Mouse (Mus musculus) T-helper 1 cell (primary cell): ENCODE measurements at regions not wholly inside any gene's neighbourhood (a gene's known extent, or its start where the extent isn't known, plus 50 kb on each side); places are given as distances from the start of the nearest gene placed in this dataset.

Source experiments
- in situ Hi-C: fragments of 300-600 bp; cut with MboI, MseI; formaldehyde crosslinking; loops from one replicate; pipeline ENCODE4 v1.15.1; 2025; ENCODE audit warnings: high pct_unique_total_duplicates

- in situ Hi-C loops = no loop called here
Observed at GRCm38 (mm10) chr8:116379851-116380250, 124.9 kb upstream of the Dynlrb2 start.

GRCm38 (mm10) chr8:116375758-116376157, 129.0 kb upstream of the Dynlrb2 start:
- in situ Hi-C loops = no loop called here

DNA sequence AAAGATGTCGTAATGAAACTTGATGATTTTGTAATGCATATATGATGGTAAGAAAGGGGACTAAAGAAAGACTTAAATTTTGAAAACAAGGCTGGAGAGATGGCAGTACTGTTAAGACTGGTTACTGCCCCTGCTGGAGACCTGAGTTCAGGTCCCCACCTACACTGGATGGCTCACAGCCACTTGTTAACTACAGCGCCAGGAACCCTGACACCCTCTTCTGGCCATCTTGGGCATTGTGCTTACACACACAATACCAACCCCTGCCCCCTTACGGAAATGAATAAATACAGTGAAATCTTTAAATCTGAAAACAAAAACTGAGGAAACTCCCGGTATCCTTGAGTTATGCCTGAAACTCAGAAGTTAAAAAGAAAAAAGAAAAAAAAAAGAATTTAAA, 131.7 kb upstream of the Dynlrb2 start:
- in situ Hi-C loops = no loop called here

DNA sequence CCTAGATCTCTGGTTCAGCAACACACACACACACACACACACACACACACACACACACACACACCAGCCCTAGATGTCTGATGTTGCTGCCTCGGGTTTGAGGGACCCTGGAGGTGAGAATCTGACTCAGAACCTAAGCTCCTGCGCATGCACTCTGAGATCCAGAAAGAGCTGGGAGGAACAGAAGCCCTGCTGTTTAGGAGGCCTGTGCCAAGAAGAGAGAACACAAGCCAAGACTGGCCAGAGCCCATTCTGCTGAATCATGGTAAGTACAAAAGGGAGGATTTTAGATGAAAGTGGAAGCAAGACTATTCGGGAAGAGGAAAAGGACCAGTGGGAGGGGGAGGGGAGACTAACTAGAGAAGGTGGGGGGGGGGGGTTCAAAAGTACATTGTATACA, 132.2 kb upstream of the Dynlrb2 start:
- in situ Hi-C loops = no loop called here

DNA sequence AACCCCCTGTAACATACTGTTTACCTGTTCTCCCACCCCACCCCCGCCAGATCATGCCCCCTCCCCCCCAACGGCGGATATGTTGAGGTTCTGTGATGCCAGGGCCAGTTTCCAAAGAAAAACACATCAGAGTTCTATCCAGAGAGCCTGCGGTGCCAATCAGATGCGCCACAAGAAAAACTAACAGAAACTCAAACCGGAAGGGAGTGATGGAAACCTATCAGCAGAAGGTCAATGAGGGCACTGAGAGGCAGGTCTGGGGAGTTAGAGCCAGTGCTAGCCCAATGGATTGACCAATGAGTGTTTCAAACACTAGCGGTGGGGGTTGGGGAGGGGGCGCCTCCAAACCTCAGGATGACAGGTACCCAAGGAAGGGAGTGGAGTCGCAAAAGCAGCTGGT, 132.7 kb upstream of the Dynlrb2 start:
- in situ Hi-C loops = no loop called here

- in situ Hi-C loops = no loop called here
Observed at GRCm38 (mm10) chr8:116367491-116367890, 137.3 kb upstream of the Dynlrb2 start.

- in situ Hi-C loops = no loop called here
Observed at GRCm38 (mm10) chr8:116366706-116367105, 138.1 kb upstream of the Dynlrb2 start.

DNA sequence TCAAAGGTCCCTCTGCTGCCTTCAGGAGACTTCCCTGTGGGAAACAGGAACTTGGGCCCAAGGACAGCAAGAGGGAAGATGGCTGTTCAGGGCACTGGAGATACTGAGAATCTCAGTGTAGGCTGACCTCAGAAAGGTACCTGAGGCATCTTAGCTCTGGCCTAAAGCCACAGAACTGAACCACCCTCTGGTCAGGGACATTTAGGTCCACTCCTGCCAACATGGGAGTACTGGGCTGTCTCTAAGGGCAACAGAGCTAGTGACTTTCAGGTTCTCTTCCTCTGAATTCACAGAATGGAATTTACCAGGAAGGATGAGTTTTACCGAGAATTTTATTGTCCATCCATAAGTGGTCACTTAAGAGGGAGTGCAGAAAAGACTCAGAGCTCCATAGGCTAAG, 140.0 kb upstream of the Dynlrb2 start:
- in situ Hi-C loops = no loop called here

- in situ Hi-C loops = no loop called here
Observed at GRCm38 (mm10) chr8:116364172-116364571, 140.6 kb upstream of the Dynlrb2 start.

- in situ Hi-C loops = no loop called here
Observed at GRCm38 (mm10) chr8:116362351-116362750, 142.4 kb upstream of the Dynlrb2 start.

- in situ Hi-C loops = no loop called here
Observed at GRCm38 (mm10) chr8:116359761-116360160, 145.0 kb upstream of the Dynlrb2 start.

GRCm38 (mm10) chr8:116354756-116355155, 150.0 kb upstream of the Dynlrb2 start:
- in situ Hi-C loops = no loop called here

- in situ Hi-C loops = no loop called here
Observed at GRCm38 (mm10) chr8:116353911-116354310, 150.9 kb upstream of the Dynlrb2 start.

DNA sequence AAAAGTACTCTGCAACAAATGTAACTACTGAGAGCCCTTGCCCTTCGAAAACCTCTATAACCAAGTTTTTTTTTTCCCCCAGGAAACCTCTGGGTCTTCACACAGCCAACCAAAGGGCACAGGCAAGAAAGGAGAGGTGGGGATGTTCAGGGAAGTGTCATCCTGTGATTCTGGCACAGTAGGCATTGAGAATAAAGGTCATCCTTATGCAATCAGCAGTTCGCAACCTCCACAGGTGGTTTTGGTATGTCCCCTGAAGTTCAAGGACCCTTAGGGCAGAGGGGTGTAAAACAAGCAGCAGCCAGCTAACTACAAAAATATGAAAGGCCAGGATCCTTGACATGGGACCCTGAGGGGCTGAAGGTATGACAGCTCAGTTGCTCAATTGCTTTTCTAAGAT, 152.1 kb upstream of the Dynlrb2 start:
- in situ Hi-C loops = no loop called here

GRCm38 (mm10) chr8:116348971-116349370, 155.8 kb upstream of the Dynlrb2 start:
- in situ Hi-C loops = no loop called here

DNA sequence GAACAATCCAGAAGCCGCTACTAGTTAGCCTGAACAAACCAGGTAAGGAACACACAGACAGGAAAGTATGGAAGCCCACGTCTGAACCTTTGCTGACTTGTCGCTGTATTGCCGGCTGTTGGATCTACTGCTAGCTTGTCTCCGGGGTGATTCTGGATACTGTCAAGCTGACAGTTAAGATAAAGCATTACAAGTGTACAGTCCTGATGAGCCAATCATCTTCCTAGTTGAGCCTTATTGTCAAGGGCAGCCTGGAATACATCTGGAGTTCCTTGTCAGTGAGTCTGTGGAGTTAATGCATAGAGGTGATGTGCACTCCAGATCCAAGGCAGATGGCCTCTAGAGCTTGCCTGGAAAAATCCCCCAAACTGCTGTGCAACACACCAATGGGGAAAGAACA, 157.8 kb upstream of the Dynlrb2 start:
- in situ Hi-C loops = no loop called here

DNA sequence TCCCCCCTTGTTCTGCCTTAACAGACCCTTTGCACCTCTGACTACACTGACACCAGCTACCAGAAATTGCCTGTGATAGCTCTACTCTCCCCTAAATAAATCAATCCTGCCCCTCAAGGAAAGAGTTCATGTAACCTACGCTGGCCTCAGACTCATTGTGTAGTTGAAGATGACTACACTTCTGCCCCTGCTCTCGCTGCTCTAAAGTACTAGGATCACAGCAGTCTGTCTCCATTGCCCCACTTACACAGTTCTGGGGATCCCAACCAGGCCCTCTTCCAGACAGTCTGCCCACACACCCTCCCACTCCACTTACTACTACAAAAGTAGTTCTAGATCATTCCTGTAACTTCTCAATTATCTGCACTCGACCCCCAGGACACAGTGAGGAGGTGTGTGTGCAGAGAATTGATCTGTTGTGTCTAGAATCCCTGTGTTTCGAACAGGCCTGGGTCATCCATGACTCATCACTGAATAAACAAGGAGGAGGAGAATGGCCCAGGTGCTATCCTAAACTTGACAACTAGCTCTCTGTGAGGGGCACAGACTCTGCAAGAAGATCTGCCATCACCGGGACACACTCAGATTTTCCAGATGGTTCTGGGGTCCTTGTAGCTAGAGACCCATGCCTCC, 160.1 kb upstream of the Dynlrb2 start:
- in situ Hi-C loops = no loop called here

DNA sequence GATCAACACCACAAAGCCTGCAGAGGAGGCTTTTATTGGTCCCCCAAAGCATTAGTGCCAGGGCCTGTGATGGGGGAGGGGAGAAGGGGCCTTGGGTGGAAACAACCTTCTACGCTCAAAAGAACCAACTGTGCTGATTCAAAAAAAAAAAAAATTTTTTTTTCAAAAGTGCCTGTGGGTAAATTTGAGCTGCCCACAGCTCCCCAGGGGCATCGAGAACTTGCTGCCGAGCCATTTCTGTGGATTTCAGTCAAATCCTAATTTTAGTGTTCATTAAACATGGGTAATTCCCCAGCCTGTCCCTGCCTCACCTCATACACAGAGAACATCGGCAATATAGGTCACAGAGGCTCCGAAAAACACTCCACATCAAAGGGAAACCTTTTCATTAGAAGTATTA, 161.2 kb upstream of the Dynlrb2 start:
- in situ Hi-C loops = no loop called here

DNA sequence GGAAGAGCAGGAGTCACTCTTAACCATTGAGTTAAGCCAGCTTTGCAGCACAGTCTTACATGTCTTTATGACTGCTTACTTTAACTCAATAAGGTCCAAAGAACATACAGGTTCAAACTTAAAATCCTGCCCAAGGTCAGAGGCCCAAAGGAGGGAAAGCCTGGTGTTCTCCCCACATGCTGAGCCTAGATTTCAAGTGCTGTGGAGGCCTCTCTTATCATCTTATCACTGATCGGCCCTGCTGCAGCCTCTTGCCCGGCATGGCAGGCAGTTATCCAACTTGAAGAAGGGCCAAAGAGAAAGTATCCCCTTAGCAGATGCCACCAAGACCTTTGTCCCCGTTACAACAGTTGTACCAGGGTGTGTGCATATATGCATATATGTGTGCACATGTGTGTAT, 170.0 kb upstream of the Dynlrb2 start:
- in situ Hi-C loops = no loop called here

GRCm38 (mm10) chr8:116334101-116334500, 170.7 kb upstream of the Dynlrb2 start:
- in situ Hi-C loops = no loop called here

GRCm38 (mm10) chr8:116320014-116320680, 184.6 kb upstream of the Dynlrb2 start:
- in situ Hi-C loops = no loop called here

- in situ Hi-C loops = no loop called here
Observed at GRCm38 (mm10) chr8:116315410-116315809, 189.4 kb upstream of the Dynlrb2 start.

DNA sequence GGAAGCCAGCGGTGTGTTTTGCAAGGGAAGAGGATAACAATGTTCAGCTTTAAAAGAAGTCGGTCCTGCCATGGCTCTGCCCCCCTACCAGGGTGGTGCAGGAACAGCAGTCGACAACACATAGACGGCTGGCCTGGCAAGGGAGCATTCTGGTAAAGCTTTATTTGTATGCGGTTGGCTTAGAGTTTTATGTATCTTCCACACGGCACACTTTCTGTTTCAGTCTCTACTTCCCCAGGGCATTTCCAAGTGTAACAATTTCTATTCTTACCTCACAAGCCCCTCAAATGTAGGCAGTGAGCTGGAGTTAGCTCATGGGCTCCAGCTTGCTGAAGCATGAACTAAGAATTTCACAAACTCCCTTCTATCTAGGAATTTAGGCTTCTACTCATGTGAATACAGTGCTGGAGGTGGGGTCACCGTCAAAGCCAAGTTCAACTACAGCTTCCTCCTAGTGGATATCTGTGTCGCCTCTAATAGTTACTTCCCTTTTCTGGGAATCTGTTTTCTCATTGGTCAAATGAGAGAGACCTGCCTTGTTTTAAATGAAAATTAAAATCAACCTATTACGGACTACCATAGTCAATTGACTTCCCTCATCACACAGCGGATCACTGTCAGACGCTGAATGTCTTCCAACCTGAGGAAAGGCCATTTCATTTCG, 190.2 kb upstream of the Dynlrb2 start:
- in situ Hi-C loops = no loop called here
